Mouse (Mus musculus) ES-Bruce4 (cell line): ENCODE measurements at regions not wholly inside any gene's neighbourhood (a gene's known extent, or its start where the extent isn't known, plus 50 kb on each side); places are given as distances from the start of the nearest gene placed in this dataset.

Experiments used
- CTCF ChIP-seq: IDR thresholded peaks from one replicate; pipeline ENCODE4 v1.8.1; 2011; ENCODE audit warnings: low read depth, low read length
- EP300 ChIP-seq: IDR thresholded peaks from 2 replicates; pipeline ENCODE4 v1.6.1; 2011; ENCODE audit warnings: low read depth, low read length; ENCODE audit not compliant: insufficient read depth
- POLR2A ChIP-seq: IDR thresholded peaks from one replicate; pipeline ENCODE4 v1.8.1; 2011; ENCODE audit warnings: low read length; ENCODE audit not compliant: insufficient read depth

- TF ChIP-seq CTCF = no peak
- no peak for TF ChIP-seq POLR2A
- no peak for TF ChIP-seq EP300
Observed at GRCm38 (mm10) chr11:7289242-7289938, 75.7 kb upstream of the Igfbp3 start.
